Mouse (Mus musculus) cerebellum, adult 2 months (tissue): Measurements from ENCODE around the gene Myo1a.

Source experiments
- CTCF ChIP-seq: fragments of 200-500 bp; IDR thresholded peaks from 2 replicates; pipeline ENCODE4 v1.5.1; 2011; ENCODE audit warnings: low read depth, mild to moderate bottlenecking, control low read depth, low read length, moderate library complexity, borderline replicate concordance; ENCODE audit not compliant: insufficient read depth
- POLR2A ChIP-seq: fragments of 200-500 bp; IDR thresholded peaks from 2 replicates; pipeline ENCODE4 v1.6.1; 2011; ENCODE audit warnings: low read length, control low read depth, borderline replicate concordance; ENCODE audit not compliant: insufficient read depth

DNA sequence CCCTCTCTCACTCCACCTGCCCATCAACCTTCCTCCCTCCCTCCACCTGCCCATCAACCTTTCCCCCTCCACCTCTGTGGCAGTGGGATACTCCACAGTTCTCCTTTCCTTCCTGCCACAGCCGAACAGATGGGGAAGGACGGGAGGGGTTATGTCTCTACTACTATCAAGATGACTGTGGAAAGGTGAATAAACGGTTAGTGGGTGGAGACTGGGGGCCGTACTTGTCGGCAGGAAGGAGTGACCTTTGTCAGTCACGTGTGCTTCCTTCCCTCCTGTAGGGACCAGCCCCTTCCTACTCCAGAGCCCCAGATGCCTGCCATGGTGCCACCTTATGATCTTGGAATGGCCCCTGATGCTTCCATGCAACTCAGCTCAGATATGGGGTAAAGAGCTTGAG is 46.9 kb upstream of the Myo1a start:
- TF ChIP-seq POLR2A (no peak), CTCF (no peak)
